Mouse (Mus musculus) splenic B cell, adult 2 months (primary cell): ENCODE measurements around the gene Gpd1l.

Experiments
- DNase-seq: peaks from one replicate; pipeline ENCODE4 v3.0.0-alpha.2; 2011; ENCODE audit warnings: low read depth, low spot score
- H3K27me3 ChIP-seq: 2 replicates; pipeline ENCODE4 v1.6.1; 2012; ENCODE audit warnings: mild to moderate bottlenecking, low read length, moderate library complexity, mixed read lengths; ENCODE audit not compliant: control insufficient read depth, poor library complexity, insufficient read depth, severe bottlenecking
- H3K36me3 ChIP-seq: 2 replicates; pipeline ENCODE4 v1.6.1; 2012; ENCODE audit warnings: mild to moderate bottlenecking, low read length, moderate library complexity, mixed read lengths; ENCODE audit not compliant: control insufficient read depth, poor library complexity, insufficient read depth, severe bottlenecking

Gene Gpd1l

DNA sequence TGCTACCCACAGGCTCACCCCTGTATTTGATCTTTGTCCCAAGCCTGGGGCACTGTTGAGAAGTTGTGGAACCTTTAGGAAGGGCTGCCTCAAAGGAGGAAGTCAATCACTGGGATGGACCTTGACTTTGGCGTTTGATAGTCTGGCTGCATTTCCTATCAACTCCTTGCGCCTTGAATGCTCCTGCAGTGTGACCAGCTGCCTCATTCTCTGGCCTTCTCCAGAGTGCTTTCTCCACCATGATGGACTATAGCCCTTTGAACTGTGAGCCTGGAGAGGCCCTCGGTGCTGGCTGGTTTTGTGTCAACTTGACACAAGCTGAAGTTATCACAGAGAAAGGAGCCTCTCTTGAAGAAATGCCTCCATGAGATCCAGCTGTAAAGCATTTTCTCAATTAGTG, 10.9 kb upstream of the Gpd1l start:
- no peak for DNase-seq
- H3K27me3 ChIP-seq: no peaks in the 10 kb centered on the region

DNA sequence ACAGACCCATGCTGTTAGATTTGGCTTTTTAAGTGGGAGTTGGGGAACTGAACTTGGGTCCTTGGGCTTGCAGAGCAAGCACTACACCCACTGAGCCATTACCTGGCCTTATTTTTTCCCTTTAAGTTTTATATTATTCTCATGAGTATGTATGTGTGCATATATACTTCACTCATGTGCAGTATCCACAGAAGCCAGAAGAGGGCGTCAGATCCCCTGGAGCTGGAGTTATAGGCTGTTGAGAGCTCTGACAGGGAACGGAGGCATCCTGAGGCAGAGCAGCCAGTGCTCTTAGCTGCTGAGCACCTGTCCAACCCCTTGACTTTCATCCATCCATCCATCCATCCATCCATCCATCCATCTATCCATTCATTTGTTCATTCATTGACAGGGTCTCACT, 2.9 kb upstream of the Gpd1l start:
- no peak for DNase-seq
- no peaks in the 10 kb centered on the region for H3K27me3 ChIP-seq
- no peaks in the 10 kb centered on the region for H3K36me3 ChIP-seq

More for the DNA sequence above, 10.9 kb upstream of the Gpd1l start:
- H3K36me3 ChIP-seq: no peaks in the 10 kb centered on the region

DNA sequence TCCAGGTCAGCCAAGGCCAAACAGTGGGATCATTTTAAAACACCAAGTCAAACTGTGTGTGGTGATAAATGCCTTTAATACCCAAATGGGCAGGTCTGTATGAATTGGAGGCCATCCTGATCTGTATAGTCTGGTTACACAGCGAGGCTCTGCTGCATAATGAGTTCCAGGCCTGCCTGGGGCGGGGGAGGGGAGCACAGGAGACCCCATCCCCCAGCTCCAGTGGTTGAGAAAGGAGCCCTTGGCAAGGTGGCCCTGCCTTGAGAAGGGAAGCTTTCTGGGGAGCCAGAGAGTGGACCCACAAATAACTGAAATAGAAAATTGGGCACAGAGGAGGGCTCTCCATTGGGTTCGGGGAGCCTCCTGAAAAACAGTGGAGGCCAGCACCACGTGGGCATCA, 1.5 kb upstream of the Gpd1l start:
- Histone ChIP-seq H3K36me3 (no peaks in the 10 kb centered on the region), H3K27me3 (no peaks in the 10 kb centered on the region)
- no peak for DNase-seq

DNA sequence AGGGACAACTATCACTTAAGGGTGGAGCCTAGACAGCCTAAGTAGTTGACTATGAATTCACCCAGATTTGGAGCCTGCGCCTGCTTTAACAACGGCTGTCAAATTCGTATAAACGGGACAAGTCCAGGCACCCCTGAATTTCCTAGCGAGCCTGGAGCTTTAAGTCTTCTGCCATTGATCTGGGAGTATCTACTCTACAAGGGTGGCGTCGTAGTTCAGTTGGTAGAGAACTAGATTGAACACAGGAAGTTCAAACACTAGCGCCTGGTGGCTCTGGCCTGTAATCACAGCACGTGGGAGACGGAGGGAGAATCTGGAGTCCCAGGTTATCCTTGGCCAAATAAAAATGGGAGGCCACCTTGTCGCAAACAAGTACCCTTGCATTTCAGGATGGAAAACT, 444 bp upstream of the Gpd1l start:
- Histone ChIP-seq H3K36me3 (no peaks in the 10 kb centered on the region), H3K27me3 (no peaks in the 10 kb centered on the region)
- DNase-seq: peak; percentile 48

DNA sequence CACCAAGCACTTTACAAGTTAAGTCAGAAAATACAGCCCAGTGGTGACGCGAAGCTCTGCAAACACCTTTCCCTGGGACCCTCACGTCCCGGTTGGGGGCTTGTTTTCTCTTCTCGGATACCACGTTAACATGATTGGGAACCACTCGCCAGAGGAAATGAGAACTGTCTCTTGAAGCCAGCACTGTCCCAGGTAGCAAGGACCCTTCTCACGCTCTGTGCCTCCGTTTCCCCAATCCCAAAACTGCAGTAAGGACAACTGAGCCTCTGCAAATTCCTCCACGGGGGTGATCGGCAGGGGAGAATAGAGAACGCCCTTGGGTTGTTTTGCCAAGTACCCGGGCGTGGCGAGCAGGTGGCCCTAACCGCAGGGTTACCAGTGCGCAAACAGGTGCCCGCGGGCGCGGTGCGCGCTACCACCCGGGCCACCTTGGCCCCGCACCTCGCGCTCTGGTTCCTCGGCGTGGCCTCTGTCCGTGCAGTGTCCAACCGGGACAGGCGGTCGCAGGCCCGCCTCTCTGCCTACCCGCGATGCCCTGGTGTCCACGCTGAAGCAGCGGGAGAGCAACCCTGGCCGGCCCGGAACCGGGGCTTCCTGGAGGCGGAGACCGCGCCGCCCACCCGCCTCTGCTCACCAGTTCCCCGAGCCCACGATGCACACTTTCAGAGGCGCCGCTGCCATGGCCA, 607 bp downstream of the Gpd1l start:
- no peaks in the 10 kb centered on the region for H3K27me3 ChIP-seq
- peak; percentile 63 for DNase-seq
- H3K36me3 ChIP-seq: no peaks in the 10 kb centered on the region

DNA sequence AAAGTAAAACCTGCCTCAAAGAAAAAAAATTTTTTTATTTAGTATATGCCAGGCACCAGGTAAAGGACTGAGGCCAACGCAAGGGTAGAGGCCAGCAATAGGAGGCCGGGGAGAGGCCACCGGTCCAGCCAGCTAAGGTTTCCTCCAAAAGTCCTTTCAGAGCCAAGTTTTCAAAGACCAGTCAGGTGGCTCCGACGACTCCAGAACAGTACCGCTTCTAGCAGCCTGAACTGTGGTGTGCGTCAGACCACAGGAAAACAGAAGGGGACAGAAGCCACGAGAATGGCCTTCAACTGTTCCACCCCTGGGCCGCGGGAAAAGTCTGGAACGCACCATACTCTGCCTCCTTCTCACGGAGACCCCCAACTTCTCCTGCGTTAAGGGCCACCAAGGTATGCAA, 1.2 kb downstream of the Gpd1l start:
- no peaks in the 10 kb centered on the region for H3K27me3 ChIP-seq
- H3K36me3 ChIP-seq: no peaks in the 10 kb centered on the region
- peak; percentile 22 for DNase-seq

DNA sequence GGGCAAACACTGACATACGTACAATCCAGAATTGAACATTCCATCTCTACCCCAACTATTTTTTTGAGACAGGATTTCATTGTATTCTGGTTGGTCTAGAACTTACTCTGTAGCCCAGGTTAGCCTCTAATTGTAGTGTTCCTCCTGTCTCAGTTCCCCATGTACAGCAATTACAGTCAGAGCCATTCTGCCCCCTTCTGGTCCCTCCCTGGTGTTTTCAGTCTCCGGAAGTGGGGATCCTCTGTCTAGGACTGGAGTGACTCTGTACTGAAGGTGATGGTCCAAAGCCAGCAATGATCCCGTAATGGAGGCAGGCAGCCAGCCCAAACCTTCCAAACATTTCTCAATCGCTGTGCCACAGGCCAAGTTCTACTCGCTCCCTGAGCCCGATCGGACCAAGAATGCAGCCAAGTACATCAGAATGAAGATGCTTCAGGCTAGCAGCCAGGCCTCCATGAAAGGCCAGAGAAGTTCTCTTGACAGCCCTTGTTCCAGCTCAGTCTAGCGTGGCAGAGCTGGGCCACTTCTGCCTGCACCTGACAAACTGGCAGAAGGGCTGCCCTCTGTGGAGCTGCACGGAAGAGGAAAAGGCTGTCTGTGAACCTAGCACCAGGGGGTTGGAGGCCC, 3.2 kb downstream of the Gpd1l start:
- DNase-seq: peak; percentile 52
- H3K36me3 ChIP-seq: no peaks in the 10 kb centered on the region

DNA sequence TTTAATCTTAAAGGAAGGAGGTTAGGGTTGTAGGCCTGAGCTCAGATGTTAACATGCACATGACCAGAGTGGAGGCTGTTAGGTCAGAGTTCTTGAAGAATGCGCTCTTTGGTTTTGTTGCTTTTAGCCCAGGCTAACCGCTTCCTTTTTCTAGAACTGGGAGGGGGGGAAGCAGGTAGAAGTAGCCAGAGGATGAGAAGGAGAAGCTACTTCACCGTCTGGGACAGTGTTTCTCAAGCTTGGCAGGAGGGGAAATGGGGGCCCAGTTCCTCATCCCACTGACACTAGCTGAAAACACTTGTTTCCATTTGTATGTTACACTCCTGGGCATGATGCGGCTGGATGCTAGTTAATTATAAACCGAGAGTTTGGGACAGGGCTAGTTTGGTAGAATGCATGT, 8.2 kb downstream of the Gpd1l start:
- DNase-seq: no peak
- Histone ChIP-seq H3K36me3 (no peaks in the 10 kb centered on the region), H3K27me3 (no peaks in the 10 kb centered on the region)

More for the DNA sequence above, 3.2 kb downstream of the Gpd1l start:
- no peaks in the 10 kb centered on the region for H3K27me3 ChIP-seq

DNA sequence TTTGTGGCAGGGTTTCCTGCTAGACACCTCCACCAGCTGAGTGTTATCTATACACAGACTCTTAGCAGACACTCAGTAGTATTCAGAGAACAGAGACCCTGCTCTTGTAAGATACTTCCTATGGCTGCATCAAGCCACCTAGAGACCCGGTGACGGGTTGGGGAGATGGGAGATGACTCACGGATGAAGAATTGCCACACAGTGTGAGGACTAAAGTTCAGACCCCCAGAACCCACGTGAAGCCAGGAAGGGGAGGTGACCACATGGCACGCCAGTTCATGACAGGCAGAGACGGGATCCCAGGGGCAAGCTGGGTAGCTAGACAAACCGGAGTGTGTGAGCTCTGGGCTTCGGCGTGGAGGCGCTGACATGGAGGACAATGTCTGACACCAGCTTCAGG, 8.7 kb downstream of the Gpd1l start:
- DNase-seq: no peak
- H3K27me3 ChIP-seq: no peaks in the 10 kb centered on the region
- no peaks in the 10 kb centered on the region for H3K36me3 ChIP-seq

DNA sequence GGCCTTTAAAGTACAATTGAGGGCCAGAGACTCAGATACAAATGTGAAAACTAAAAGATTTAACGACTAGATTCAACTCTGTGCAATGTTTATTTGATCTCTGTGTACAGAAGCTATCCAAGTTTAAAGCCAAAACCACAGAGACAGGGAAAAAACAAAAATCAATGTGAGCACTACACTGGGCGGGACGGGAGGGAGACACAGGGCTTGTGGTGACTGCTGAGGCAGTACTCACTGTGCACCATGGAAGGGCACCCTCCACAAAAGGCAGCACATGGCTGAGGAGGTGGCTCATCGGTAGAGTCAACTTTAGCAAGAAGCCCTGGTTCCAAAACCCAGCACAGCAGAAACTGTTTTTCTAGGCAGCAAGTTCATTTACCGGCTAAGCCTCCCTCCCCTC, 9.3 kb downstream of the Gpd1l start:
- no peaks in the 10 kb centered on the region for H3K27me3 ChIP-seq
- no peak for DNase-seq

DNA sequence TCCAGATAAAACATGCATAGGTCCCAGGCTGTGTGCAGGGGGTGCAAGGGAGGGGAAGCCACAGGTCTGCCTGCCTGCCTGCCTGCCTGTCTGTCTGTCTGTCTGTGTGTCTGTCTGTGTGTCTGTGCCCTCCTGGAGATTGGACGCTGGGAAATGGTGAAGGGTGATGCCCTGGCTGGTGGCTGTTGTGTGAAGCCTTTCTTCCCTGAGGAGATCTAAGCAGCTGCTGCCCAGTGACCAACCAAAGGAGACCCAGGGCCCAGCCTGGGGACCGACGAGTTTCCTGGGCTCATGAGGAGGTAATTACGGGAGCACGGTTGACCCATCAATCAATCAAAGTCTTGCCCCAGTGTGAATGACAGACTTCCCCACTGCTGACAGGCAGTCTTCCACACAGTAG, 11.6 kb downstream of the Gpd1l start:
- Histone ChIP-seq H3K36me3 (peaks cover 4% of the 10 kb centered on the region), H3K27me3 (no peaks in the 10 kb centered on the region)
- no peak for DNase-seq

More for the DNA sequence above, 9.3 kb downstream of the Gpd1l start:
- H3K36me3 ChIP-seq: no peaks in the 10 kb centered on the region

DNA sequence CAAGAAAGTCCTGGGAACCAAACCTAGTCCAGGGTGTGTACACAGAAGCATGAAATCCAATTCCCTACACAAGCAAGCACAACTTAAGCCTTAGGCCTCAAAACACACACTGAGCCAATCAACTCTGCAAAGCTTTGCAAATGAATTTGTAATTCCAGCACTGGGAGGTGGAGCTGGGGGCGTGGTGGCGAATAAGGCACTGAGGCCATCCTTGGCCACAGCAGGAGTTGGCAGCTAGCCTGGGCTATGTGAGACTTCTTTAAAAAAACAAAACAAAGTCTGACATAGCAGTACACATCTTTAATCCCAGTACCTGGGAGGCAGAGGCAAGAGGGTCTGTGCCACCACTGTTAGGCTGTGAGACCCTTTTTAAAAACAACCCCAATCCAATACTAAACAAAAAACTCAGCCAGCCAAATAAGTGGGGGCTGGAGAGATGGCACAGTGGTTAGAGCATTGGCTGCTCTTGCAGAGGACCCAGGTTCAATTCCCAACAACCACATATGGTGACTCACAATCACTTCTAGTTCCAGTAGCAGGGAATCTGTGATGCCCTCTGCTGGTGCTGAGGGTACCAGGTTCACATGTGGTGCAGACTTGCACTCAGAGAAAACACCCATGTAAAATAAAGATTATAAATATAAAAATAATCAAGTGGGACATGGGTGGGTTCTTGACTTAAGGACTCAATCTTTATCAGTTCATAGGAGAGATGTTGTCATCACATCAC, 12.3 kb downstream of the Gpd1l start:
- H3K27me3 ChIP-seq: no peaks in the 10 kb centered on the region
- H3K36me3 ChIP-seq: peaks cover 7% of the 10 kb centered on the region
- no peak for DNase-seq

DNA sequence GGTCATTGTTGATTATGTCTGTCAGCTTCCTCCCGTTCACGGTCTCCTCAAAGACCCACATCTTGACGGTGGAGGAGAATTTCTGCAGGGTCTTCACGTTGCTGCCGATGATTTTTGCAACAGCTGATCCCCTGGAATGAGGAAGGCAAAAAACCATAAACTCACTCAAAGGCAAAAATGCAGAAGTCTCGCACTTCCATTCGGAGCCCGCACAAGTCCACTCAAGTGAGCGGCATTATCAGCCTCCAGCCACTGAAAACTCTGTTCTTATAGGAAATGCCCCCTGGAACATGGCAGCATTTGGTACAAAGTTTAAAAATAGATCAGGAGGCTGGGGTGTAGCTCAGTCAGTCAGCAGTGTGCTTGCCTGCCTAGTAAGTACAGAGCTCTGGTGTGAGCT, 13.2 kb downstream of the Gpd1l start:
- no peak for DNase-seq
- Histone ChIP-seq H3K27me3 (no peaks in the 10 kb centered on the region), H3K36me3 (peaks cover 8% of the 10 kb centered on the region)

DNA sequence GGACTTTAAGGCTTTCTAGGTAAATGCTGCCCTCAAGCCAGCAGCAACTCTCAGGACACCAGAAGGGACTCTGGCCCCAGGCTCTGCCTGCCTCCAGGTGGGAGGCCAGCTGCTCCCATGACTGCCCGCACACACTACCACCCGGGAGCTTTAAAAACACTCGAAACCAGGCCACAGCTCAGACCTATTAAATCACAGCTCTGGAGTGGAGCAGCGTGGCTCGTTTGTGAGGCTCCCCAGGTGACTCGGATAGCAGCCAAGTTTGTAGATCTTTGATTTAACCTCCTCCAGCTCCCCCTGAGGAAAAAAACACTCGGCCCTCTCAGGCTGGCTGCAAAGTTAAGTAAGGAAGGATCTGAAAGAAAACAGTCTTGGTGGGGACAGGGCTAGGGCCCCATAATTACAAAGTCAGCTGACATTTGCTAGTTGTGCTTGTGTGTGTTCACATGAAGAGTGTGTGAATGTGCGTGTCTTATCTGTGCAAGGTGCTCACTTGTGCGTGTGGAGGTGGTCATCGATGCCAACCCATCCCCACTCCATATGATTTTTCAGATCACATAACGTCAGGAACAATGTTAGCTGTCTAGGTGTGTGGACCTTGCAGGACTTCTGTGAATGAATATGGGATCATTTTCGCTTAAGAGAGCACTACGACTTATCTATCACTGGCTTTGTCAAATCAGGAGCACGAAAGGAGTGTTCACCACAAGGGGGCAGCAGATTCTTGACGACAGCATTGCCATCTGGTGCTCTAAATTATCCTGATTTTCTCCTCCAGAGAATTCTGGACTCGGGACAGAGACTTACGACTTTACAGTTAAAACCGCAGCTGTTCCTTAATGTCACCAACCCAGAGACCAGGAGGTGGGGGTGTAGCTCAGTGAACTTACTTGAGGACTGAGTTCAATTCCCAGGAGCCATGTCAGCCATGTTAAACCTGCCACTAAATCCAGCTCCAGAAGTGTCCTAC, 20.8 kb downstream of the Gpd1l start:
- DNase-seq: peak; percentile 75
- no peaks in the 10 kb centered on the region for H3K27me3 ChIP-seq
- H3K36me3 ChIP-seq: peaks cover 12% of the 10 kb centered on the region
